Mouse (Mus musculus) embryo, embryonic 10 days (tissue): ENCODE results near the gene Tmtc2.
"Not testable (repeated sequence)": the region's sequence is repeated elsewhere in the genome, so short reads cannot be mapped to it uniquely, and the experiment has no call there.

Source experiments
- DNase-seq: peaks from one replicate; pipeline ENCODE4 v3.0.0-alpha.2; 2015; ENCODE audit warnings: low spot score

Tmtc2 gene

DNA sequence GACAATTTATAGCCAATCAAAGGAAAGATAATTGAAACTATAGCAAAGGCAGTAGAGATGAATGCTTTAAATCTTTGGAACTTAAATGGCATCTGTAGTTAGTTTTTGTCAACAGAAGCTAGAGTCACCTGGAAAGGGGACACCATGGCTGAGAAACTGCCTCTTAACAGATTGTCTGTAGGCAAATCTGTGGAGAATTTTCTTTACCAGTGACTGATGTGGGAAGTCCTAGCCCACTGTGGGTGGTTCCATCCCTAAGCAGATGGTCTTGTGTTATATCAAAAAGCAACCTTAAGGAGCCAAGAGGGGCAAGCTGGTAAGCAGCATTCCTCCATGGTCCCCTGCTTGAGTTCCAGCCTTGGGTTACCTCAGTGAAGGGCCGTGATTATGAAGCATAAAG, 281.3 kb downstream of the Tmtc2 start:
- DNase-seq, result no peak

DNA sequence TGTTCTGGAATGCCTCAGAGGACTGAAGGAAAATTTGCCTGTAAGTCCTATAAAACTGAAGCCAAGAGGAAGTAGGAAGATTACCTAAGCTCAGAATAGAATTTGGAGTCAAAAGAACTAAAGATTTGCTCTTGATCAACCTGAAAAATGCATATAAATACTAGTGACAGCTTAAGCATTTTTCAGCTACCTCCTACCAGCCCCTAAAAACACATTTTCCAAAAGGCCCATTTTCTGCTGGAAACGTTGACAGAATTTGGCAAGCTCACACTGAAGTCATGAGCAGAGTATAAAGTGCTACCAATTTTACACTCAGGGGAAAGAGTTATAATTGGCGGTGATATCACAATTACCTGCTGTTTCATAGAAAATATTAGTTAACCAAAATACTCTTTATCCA, 285.8 kb downstream of the Tmtc2 start:
- DNase-seq, result no peak

- no peak for DNase-seq
Observed at GRCm38 (mm10) chr10:105287575-105287974, 286.7 kb downstream of the Tmtc2 start.

- no peak for DNase-seq
Observed at GRCm38 (mm10) chr10:105287064-105287463, 287.2 kb downstream of the Tmtc2 start.

DNA sequence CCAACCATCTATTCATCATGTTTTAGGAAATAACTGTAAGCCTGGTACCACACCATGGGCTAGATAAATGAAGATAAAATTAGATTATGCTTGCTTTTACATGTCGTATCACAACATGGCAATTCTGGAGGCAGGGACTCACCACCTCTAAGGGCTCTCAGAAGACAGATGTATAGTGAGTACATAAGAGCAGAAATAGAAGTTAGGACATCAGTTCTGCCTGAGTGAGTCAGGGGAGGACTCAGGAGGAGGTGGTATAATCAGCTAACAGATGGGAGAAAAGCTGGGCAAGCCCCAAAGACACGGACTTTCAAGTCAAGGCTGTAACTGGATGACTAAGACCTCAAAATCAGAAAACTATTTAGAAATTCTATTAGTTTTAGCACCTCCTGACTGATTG, 288.0 kb downstream of the Tmtc2 start:
- no peak for DNase-seq

DNA sequence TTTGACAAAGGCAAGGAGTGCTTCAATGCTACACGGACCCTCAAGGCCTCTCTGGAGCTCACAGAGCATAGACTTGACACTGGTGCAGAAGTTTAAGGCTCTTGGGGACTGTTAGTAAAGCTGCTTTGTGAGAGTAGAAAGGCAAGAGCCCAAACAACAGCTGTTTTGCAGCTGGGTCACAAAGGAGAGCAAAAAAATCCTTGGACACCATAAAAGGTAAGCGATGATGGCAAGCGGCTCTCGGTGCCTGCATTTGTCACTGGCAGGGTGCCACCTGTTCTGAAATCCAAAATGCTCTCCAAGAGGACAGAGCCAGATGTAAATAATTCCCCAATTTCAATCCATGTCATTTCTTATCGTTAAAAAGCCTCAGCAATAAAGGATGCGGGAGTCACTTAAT, 290.1 kb downstream of the Tmtc2 start:
- DNase-seq, result no peak

- DNase-seq, result no peak
Observed at GRCm38 (mm10) chr10:105280933-105281332, 293.3 kb downstream of the Tmtc2 start.

DNA sequence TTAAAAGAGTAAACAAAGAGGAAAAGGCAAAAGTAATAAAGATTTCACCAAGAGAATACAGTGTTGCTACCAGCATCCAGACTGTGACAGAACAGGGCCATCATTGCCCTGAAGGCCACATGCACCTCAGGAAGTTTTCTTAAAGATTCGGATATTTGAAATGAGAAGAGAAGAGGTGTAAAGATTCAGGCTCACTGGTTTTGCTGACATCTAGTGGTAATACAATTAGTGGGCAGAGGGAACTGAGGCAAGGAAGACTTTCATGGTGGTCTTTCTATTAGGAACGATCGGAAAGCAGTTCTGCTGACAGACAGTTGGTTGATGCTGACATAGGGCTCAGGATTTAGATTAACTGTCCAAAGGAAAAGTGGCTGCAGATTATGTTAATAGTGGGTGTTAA, 314.2 kb downstream of the Tmtc2 start:
- peak; percentile 10 for DNase-seq

DNA sequence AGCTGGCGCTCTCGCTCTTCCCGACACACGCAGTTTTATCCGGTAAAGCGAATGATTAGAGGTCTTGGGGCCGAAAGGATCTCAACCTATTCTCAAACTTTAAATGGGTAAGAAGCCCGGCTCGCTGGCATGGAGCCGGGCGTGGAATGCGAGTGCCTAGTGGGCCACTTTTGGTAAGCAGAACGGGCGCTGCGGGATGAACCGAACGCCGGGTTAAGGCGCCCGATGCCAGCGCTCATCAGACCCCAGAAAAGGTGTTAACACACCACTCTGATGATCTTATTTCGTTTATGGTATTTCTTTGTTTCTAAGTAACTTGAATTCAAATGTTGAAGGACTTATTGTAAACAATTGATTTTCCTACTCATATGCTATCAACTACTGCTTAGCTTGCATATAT, 336.0 kb downstream of the Tmtc2 start:
- DNase-seq, result not testable (repeated sequence)

DNA sequence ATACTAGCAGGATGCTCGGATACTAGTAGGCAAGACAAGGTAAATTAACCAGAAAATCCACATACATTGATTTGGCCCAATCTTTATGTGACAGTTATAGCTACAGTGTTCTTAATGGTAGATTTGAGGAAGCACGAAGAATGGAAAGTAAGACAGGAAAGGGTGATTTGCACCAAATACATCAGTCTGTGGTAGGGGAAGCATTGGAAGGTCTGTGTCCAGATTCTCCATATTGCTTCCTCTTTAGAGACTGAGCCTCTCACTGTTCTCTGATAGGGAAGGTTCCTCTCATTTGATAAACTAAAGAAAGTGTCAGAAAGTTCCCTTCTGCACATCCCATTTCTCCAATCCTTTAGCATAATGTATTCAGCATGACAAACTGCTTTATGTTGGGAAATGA, 341.4 kb downstream of the Tmtc2 start:
- no peak for DNase-seq

DNA sequence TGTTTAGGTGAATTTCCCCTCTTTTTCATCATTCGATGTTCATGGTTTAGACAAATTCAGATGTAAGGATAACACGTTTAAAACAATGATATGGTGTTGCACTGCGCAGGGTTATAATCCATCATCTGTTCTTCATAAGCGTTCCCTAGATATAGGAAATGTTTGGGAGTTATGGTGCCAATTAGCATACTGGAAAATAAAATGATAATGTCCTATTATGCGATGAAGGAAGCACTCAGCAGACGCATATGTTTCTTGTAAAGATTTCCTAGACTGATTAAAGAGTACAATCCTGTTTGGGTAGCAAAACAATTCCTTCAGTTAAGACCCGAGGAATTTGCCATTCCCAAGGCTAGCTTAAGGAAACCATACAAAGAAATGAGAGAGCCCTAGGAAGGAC, 343.8 kb downstream of the Tmtc2 start:
- DNase-seq, result no peak

- no peak for DNase-seq
Observed at GRCm38 (mm10) chr10:105228623-105229022, 345.6 kb downstream of the Tmtc2 start.

DNA sequence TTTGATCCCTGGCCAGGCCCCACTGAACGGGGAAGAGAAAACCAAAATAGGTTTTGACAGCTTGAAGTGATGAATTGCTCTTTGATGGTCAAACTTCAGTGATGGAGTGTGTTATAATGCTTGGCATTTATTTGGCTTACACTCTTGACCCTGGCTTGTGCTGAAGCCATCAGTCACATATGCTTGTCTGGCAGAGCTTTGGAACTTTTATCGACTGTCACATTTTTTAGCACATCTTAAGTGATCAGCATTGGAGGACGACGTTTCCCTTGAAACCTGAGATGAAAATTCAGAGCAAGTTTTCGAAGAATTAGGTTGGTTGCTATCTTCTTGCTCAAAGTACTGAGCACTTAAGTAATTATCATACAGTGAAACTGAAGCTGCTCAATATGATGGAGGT, 346.6 kb downstream of the Tmtc2 start:
- peak; percentile 53 for DNase-seq

DNA sequence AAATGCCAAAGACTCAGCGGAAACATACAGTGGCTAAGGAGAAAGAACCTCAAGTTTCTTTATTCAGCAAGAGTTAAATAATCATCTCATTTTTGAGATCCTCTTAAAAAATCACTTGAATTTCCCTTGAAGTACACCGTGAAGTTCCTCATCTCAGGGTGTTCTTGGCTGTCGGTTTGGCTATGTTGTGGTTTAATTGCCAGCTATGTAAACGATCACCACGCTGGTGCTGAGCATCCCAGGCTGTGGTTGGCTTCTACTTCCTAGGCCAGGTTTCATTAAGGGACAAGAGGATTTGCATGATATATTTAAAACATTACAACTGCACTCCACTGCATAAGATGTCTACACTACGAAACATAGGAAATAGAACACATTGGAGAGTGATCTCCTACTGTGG, 348.5 kb downstream of the Tmtc2 start:
- DNase-seq, result no peak

DNA sequence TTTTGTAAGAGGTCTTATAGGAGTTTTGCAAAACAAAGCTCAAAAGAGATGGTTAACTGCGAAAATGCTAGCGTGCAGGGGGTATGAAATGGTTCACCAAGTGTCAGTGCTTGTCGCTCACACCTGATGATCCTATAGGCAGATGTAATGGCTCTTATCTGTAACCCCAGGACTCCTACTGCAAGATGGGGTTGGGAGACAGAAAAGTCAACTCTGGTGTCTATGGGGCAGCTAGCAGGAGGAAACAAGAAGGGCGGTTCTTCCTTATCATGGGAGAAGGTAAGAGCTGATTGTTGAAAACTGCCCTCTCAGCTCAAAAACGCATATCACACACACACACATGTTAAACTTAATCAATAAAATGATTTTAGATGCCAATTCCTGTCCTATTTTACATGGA, 351.3 kb downstream of the Tmtc2 start:
- DNase-seq, result no peak

DNA sequence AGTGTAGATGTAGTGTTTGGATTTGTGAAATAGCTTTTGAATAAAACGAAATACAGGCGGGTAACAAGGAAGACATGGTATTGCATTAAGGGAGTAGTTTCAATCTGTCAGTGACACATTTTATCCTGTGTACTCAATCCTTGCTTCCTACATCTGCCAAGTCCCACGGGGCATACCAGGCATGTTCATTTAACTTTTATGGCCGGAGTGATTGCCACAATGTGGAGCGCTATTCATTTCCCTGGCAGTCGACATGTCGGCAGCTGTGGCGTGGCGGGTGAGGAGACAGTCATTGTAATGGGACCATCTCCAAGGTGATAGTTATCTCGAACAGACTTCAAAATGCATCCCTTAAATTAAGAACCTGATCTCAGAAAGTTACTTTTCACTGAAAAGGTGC, 372.8 kb downstream of the Tmtc2 start:
- no peak for DNase-seq

DNA sequence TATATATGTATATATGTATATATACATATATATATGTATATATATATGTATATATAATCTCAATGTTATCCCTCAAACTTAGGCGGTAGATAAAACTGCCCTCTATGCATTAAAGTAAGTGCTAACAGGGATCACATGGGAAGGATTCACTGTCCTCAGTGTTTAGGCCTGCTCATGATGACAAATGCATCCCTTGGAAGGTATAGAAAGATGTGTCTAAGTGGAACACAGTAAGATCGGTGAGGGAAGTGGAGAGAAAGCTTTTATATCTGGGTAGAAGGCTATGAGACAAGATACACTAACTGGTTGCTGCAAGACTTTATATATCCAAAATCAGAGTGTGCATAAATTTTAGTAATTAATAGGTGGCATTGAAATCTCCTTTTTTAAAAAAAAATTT, 373.6 kb downstream of the Tmtc2 start:
- DNase-seq, result no peak

DNA sequence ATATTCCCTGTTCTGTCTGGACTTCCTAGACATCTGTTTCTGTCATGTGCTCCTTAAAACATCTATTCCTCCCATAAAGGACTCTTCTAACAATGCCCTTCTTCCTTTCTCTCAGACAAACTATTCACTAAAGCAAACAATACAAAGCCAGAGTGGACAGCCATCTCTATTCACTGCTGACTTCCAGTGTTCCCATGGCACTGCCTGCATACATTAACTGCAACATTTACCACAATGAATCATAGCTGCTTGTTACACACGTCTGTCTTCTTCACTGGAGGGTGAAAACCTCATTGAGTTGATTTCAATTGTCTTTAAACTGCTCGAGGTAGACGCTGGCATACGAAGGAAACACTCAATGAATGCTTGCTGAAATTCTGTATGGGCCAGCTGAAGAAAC, 374.2 kb downstream of the Tmtc2 start:
- peak; percentile 64 for DNase-seq

- DNase-seq, result no peak
Observed at GRCm38 (mm10) chr10:105199515-105199914, 374.7 kb downstream of the Tmtc2 start.

DNA sequence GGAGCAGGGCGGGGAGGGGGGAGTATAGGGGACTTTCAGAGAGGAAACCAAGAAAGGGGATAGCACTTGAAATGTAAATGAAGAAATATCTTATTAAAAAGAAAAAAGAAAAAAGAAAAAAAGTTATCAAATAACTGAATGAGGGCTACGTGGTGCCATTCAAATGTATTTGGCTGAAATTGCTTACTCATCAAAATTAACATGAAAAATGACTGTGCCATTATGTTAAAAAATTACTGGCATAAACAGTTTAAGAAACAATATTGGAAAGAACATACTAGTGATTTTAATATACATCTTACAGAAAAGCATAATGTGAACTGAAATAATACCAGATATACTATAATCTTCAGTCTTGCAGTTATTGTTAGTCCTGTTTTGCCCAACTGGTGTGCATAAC, 378.9 kb downstream of the Tmtc2 start:
- no peak for DNase-seq

GRCm38 (mm10) chr10:105193756-105194460, 380.3 kb downstream of the Tmtc2 start:
- DNase-seq, result no peak

- DNase-seq, result no peak
Observed at GRCm38 (mm10) chr10:105192071-105192470, 382.2 kb downstream of the Tmtc2 start.

- no peak for DNase-seq
Observed at GRCm38 (mm10) chr10:105189746-105190145, 384.5 kb downstream of the Tmtc2 start.

DNA sequence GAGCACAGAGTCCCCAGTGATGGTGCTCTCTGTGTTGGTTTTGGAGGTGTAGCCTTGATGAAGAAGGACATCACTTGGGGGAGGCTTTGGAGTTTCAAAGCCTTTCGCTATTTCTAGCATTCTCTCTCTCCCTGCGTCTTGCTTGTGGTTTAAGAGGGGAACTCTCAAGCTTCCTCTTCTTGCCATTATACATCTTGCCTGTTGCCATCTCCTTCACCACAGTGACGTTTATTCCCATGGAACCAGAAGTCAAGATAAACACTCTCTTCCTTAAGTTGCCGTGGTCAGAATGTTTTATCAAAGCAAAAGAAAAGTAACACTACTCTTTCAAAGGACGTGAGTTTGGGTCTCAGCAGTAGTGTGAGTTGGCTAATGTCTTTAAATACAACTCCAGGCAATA, 387.6 kb downstream of the Tmtc2 start:
- no peak for DNase-seq
